Mouse (Mus musculus) lung, embryonic 14.5 days (tissue): Measurements from ENCODE around the gene Olfr1344. TPM values are rescaled to one million over a fixed set of nuclear protein-coding genes. Genes with fewer than 3 reads are reported as not detected.
"Not testable (repeated sequence)": the region's sequence is repeated elsewhere in the genome, so short reads cannot be mapped to it uniquely, and the experiment has no call there.

ENCODE experiments used
- ATAC-seq: fragments of 200-750 bp; cut with Nextera tagmentation; 2 replicates; pipeline ENCODE4 v1.8.0; 2017; ENCODE audit warnings: mild to moderate bottlenecking, moderate TSS enrichment, moderate library complexity; ENCODE audit not compliant: insufficient read depth
- DNase-seq: peaks from one replicate; pipeline ENCODE4 v3.0.0-alpha.2; 2015
- H3K27ac ChIP-seq: fragments of 300-500 bp; sonication (generic); 2 replicates; pipeline ENCODE4 v1.5.1; 2014; ENCODE audit warnings: low read depth, mild to moderate bottlenecking, moderate library complexity
- H3K27me3 ChIP-seq: fragments of 300-500 bp; sonication (generic); 2 replicates; pipeline ENCODE4 v1.6.1; 2014; ENCODE audit warnings: low read length, control low read depth; ENCODE audit not compliant: insufficient read depth
- H3K36me3 ChIP-seq: fragments of 300-500 bp; sonication (generic); 2 replicates; pipeline ENCODE4 v1.6.1; 2014; ENCODE audit warnings: control low read depth; ENCODE audit not compliant: insufficient read depth
- H3K4me1 ChIP-seq: fragments of 300-500 bp; sonication (generic); 2 replicates; pipeline ENCODE4 v1.6.1; 2014; ENCODE audit warnings: antibody characterized with exemption, control low read depth; ENCODE audit not compliant: insufficient read depth
- H3K4me2 ChIP-seq: fragments of 300-500 bp; sonication (generic); 2 replicates; pipeline ENCODE4 v1.6.1; 2014; ENCODE audit warnings: mild to moderate bottlenecking
- H3K4me3 ChIP-seq: fragments of 300-500 bp; sonication (generic); 2 replicates; pipeline ENCODE4 v1.5.1; 2014; ENCODE audit warnings: low read depth, low read length
- H3K9ac ChIP-seq: fragments of 300-500 bp; sonication (generic); 2 replicates; pipeline ENCODE4 v1.6.1; 2014
- H3K9me3 ChIP-seq: fragments of 300-500 bp; sonication (generic); 2 replicates; pipeline ENCODE4 v1.6.1; 2016; ENCODE audit warnings: low read depth, low read length, control low read depth
- CTCF ChIP-seq: IDR thresholded peaks from 2 replicates; pipeline ENCODE4 v1.5.1; 2016; ENCODE audit warnings: antibody characterized with exemption, low read depth
- WGBS: fragments of 180-500 bp; shearing (Covaris S2); extraction: QIAGEN DNeasy Blood & Tissue Kit; methylation state at CpG from one replicate; pipeline ENCODE4 v1.1.7; 2014; 5-methylcytosine and 5-hydroxymethylcytosine counted together
- polyA plus RNA-seq: library from polyadenylated mRNA; unstranded; fragments of >200 nt; fragmentation: Nextera tagmentation; extraction: Ambion mirVana; gene quantifications from 2 replicates; pipeline ENCODE4 v1.2.1, GENCODE M21; 2014

The Olfr1344 gene
- polyA plus RNA-seq, 1 experiment from 2014 or later: not detected

GRCm38 (mm10) chr7:6466951-6467350, 28.5 kb downstream of the Olfr1344 start, which contains the start of gene Olfr1346:
Gene Olfr1346, plus strand, starts transcription at chr7:6467101.
- Histone ChIP-seq H3K9me3 (no peaks in the 10 kb centered on the region), H3K36me3 (no peaks in the 10 kb centered on the region), H3K4me2 (no peak within 1 kb of the TSS), H3K4me1 (no peaks in the 10 kb centered on the region), H3K4me3 (no peak within 1 kb of the TSS), H3K27ac (no peak within 1 kb of the TSS), H3K9ac (no peak within 1 kb of the TSS), H3K27me3 (no peaks in the 10 kb centered on the region)
- DNase-seq: no peak
- ATAC-seq: no peak
- TF ChIP-seq CTCF: no peak

GRCm38 (mm10) chr7:6477633-6478032, 39.1 kb downstream of the Olfr1344 start:
- not testable (repeated sequence) for H3K27me3 ChIP-seq
- WGBS: 70% methylated on average over 2 of the region's 2 CpGs

GRCm38 (mm10) chr7:6486841-6487240, 48.4 kb downstream of the Olfr1344 start, which contains the start of gene Olfr5:
Gene Olfr5, minus strand, starts transcription at chr7:6486941.
- TF ChIP-seq CTCF: no peak
- WGBS: 18% methylated on average over 2 of the region's 2 CpGs
- no peak for ATAC-seq
- no peaks in the 10 kb centered on the region for H3K36me3 ChIP-seq
- no peak within 1 kb of the TSS for H3K4me3 ChIP-seq
- H3K9ac ChIP-seq: no peak within 1 kb of the TSS
- no peaks in the 10 kb centered on the region for H3K27me3 ChIP-seq
- H3K4me1 ChIP-seq: no peaks in the 10 kb centered on the region
- no peak for DNase-seq
- no peaks in the 10 kb centered on the region for H3K9me3 ChIP-seq
- H3K4me2 ChIP-seq: no peak within 1 kb of the TSS
- no peak within 1 kb of the TSS for H3K27ac ChIP-seq

More at GRCm38 (mm10) chr7:6477633-6478032, 39.1 kb downstream of the Olfr1344 start:
- H3K4me2 ChIP-seq, H3K9me3 ChIP-seq, H3K4me3 ChIP-seq, H3K9ac ChIP-seq, ATAC-seq, H3K36me3 ChIP-seq, H3K27ac ChIP-seq, H3K4me1 ChIP-seq, DNase-seq: not testable (repeated sequence)

Other genes starting within 250 kb of the Olfr1344 start
- gene Galp, start 241.6 kb upstream of the Olfr1344 start, polyA plus RNA-seq: not detected in 2 replicates
- not detected in 2 replicates for gene Zscan5b, start 216.4 kb upstream of the Olfr1344 start, polyA plus RNA-seq
- not detected in 2 replicates for gene Epp13, start 186.0 kb upstream of the Olfr1344 start, polyA plus RNA-seq
- 5.8 and 6.0 TPM in 2 replicates for gene Zfp667, start 152.1 kb upstream of the Olfr1344 start, polyA plus RNA-seq
- 5.3 and 6.6 TPM in 2 replicates for gene Zfp583, start 107.4 kb upstream of the Olfr1344 start, polyA plus RNA-seq
- gene Gm3854, start 94.9 kb upstream of the Olfr1344 start, polyA plus RNA-seq: 1.2 and 1.6 TPM in 2 replicates
- gene Zfp78, start 75.4 kb upstream of the Olfr1344 start, polyA plus RNA-seq: 2.1 and 2.7 TPM in 2 replicates
- gene Zfp28, start 55.4 kb upstream of the Olfr1344 start, polyA plus RNA-seq: 9.6 and 11.9 TPM in 2 replicates
- 0.22 and 0.61 TPM in 2 replicates for gene Smim17, start 40.0 kb upstream of the Olfr1344 start, polyA plus RNA-seq
- gene Gm20715, start 28.4 kb upstream of the Olfr1344 start, polyA plus RNA-seq: not detected in 2 replicates
- gene Olfr1336, start 17.5 kb downstream of the Olfr1344 start, polyA plus RNA-seq: not detected in 2 replicates
- not detected in 2 replicates for gene Olfr1346, start 28.4 kb downstream of the Olfr1344 start, polyA plus RNA-seq
- gene Olfr5, start 48.3 kb downstream of the Olfr1344 start, polyA plus RNA-seq: not detected in 2 replicates
- gene Olfr1347, start 61.1 kb downstream of the Olfr1344 start, polyA plus RNA-seq: not detected in 2 replicates
- gene Olfr1348, start 70.1 kb downstream of the Olfr1344 start, polyA plus RNA-seq: not detected in 2 replicates
- not detected in 2 replicates for gene Olfr1349, start 84.3 kb downstream of the Olfr1344 start, polyA plus RNA-seq
- not detected in 2 replicates for gene Olfr1350, start 126.2 kb downstream of the Olfr1344 start, polyA plus RNA-seq